Comparison of ENCODE assay signal across 9 mouse cellular contexts in the genomic region with DNA sequence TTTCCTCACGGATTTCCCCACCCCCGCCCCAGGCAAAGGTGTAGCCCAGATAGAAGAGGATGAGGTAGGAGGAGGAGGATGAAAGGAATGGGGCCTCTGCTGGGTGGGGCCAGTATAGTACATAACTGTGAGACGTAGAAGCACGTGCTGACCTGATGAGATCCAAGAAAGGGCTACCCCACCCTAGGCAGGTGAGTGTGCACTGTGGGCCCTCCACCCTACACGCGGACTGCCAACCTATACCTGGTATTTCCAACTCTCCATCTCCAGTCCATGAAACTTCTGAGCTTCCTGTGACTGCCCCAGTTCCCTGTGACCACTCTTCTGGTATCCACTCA. TPM values are rescaled to one million over a fixed set of nuclear protein-coding genes. Genes with fewer than 3 reads are reported as not detected.
DNase-seq lines count a peak whose midpoint lies in the region; ATAC-seq and TF ChIP-seq lines count a peak whose summit lies in the region.
"Had no signal": no experiment of that assay in that cellular context is flagged by ENCODE, and none has a peak within 500 bp of the region (broad histone marks: within the 10 kb centered on the region; RNA-seq: fewer than 3 reads in every experiment).

No protein-coding gene starts in this region.

- H3K9me3 ChIP-seq in forebrain, embryonic 13.5 days (replicated peaks), result no peaks in the 10 kb centered on the region
- no peaks in the 10 kb centered on the region for H3K9me3 ChIP-seq in liver, embryonic 13.5 days (replicated peaks)

- peak overlapping the region; percentile 92 for H3K4me2 ChIP-seq in forebrain, embryonic 13.5 days
- H3K4me2 ChIP-seq in liver, embryonic 13.5 days, result peak overlapping the region; percentile 84

- peaks cover 42% of the 10 kb centered on the region for H3K4me1 ChIP-seq in cerebellum, adult 2 months (ENCODE audit: control insufficient read depth, insufficient read depth, low read length)
- peaks cover 26% of the 10 kb centered on the region for H3K4me1 ChIP-seq in forebrain, embryonic 13.5 days
- peaks cover 32% of the 10 kb centered on the region for H3K4me1 ChIP-seq in liver, embryonic 13.5 days (replicated peaks)

- H3K36me3 ChIP-seq in forebrain, embryonic 13.5 days (ENCODE audit: poor library complexity, severe bottlenecking), result peaks cover 16% of the 10 kb centered on the region
- H3K36me3 ChIP-seq in liver, embryonic 13.5 days, result peaks cover 8% of the 10 kb centered on the region

- TF ChIP-seq CTCF in cerebellum, adult 2 months (IDR thresholded peaks at IDR 0.05; ENCODE audit: borderline replicate concordance, insufficient read depth, low read depth, low read length), result no peak

- no peak for TF ChIP-seq POLR2A in cerebellum, adult 2 months (IDR thresholded peaks at IDR 0.05; ENCODE audit: borderline replicate concordance, insufficient read depth, low read length)

- DNase-seq in cerebellum, adult 2 months, result no peak
- peak; percentile 36 for DNase-seq in CD4-positive helper T cell, adult 2 months (ENCODE audit: low read depth, low spot score)
- DNase-seq in liver, embryonic 13.5 days, result no peak
- DNase-seq in ovary, adult 18-20 months (ENCODE audit: low spot score), result no peak
- no peak for DNase-seq in left cerebral cortex, adult 18-20 months (ENCODE audit: low spot score in 2 of 2)

- no peaks in the 10 kb centered on the region for H3K27me3 ChIP-seq in cerebellum, adult 2 months (ENCODE audit: control insufficient read depth, insufficient read depth, low read length)
- H3K27me3 ChIP-seq in forebrain, embryonic 13.5 days, result peaks cover 17% of the 10 kb centered on the region; the same call in 1 of the 2 replicates
- H3K27me3 ChIP-seq in liver, embryonic 13.5 days, result peaks cover 37% of the 10 kb centered on the region

- 8% methylated on average over 6 of the region's 6 CpGs for WGBS in cerebellum, adult 2 months
- WGBS in forebrain, embryonic 13.5 days, result 20% methylated on average over 6 of the region's 6 CpGs
- 12% methylated on average over 6 of the region's 6 CpGs for WGBS in liver, embryonic 13.5 days (ENCODE audit: insufficient replicate concordance)

- peak overlapping the region; percentile 80 for H3K27ac ChIP-seq in cerebellum, adult 2 months (ENCODE audit: insufficient read depth, low read length)
- H3K27ac ChIP-seq in forebrain, embryonic 13.5 days, result 0 out of 2 replicates have a peak overlapping the region, but pooled peaks have one; percentile 27
- no peak overlapping the region for H3K27ac ChIP-seq in liver, embryonic 13.5 days

- H3K9ac ChIP-seq in forebrain, embryonic 13.5 days, result peak overlapping the region; percentile 89
- peak overlapping the region; percentile 65; the same call in 1 of the 2 replicates for H3K9ac ChIP-seq in liver, embryonic 13.5 days

- ATAC-seq in cerebellum, adult (ENCODE audit: insufficient number of reproducible peaks, low FRiP score, low TSS enrichment), result no peak
- peak; percentile 23; the same call in 1 of the 2 replicates for ATAC-seq in forebrain, embryonic 13.5 days
- peak; percentile 22 for ATAC-seq in liver, embryonic 13.5 days (ENCODE audit: low read depth)
- ATAC-seq in erythroid progenitor cell, adult 5-6 weeks (replicated peaks; ENCODE audit: low FRiP score, poor library complexity, severe bottlenecking), result no peak

- H3K4me3 ChIP-seq in cerebellum, adult 2 months (replicated peaks; ENCODE audit: insufficient read depth, low read depth, low read length), result peak overlapping the region; percentile 77
- H3K4me3 ChIP-seq in forebrain, embryonic 13.5 days, result peak overlapping the region; percentile 66
- H3K4me3 ChIP-seq in liver, embryonic 13.5 days (replicated peaks), result peak overlapping the region; percentile 57

RNA-seq across cellular contexts. Expression of gene Rnf208, which starts 0.6 kb away (rescaled TPM):
- polyA plus RNA-seq in cerebellum, adult 2 months (2012; rRNA removed), result 423 and 427 TPM in 2 replicates
- polyA plus RNA-seq in forebrain, embryonic 13.5 days (2015; fragmentation: Nextera tagmentation; extraction: Ambion mirVana), result 43.1 and 43.2 TPM in 2 replicates
- 0.60 and 0.74 TPM in 2 replicates for polyA plus RNA-seq in liver, embryonic 13.5 days (2015; fragmentation: Nextera tagmentation; extraction: Ambion mirVana)
- not detected in 2 replicates for total RNA-seq in erythroid progenitor cell, adult 5-6 weeks (2015; ENCODE audit: low replicate concordance)
- total RNA-seq in erythroid progenitor cell, adult 5-6 weeks (2017; ENCODE audit: low replicate concordance), result not detected in 2 replicates
- 100 to 1,000 TPM; 252 to 262 TPM for total RNA-seq in left cerebral cortex, adult 18-20 months (2021)

RNA-seq across cellular contexts. Expression of gene Cysrt1, which starts 0.8 kb away (rescaled TPM):
- 0.76 and 0.80 TPM in 2 replicates for polyA plus RNA-seq in cerebellum, adult 2 months (2012; rRNA removed)
- polyA plus RNA-seq in forebrain, embryonic 13.5 days (2015; fragmentation: Nextera tagmentation; extraction: Ambion mirVana), result 0.29 TPM in 1 of 2 replicates, not detected in the other
- not detected in 2 replicates for polyA plus RNA-seq in liver, embryonic 13.5 days (2015; fragmentation: Nextera tagmentation; extraction: Ambion mirVana)
- total RNA-seq in erythroid progenitor cell, adult 5-6 weeks (2015; ENCODE audit: low replicate concordance), result not detected in 2 replicates
- total RNA-seq in erythroid progenitor cell, adult 5-6 weeks (2017; ENCODE audit: low replicate concordance), result not detected in 2 replicates
- total RNA-seq in left cerebral cortex, adult 18-20 months (2021), result not detected
- total RNA-seq: left cerebral cortex, postnatal 4 days had no signal

RNA-seq across cellular contexts. Expression of gene Rnf224, which starts 4.8 kb away (rescaled TPM):
- not detected in 2 replicates for polyA plus RNA-seq in cerebellum, adult 2 months (2012; rRNA removed)
- polyA plus RNA-seq in forebrain, embryonic 13.5 days (2015; fragmentation: Nextera tagmentation; extraction: Ambion mirVana), result not detected in 2 replicates
- polyA plus RNA-seq in liver, embryonic 13.5 days (2015; fragmentation: Nextera tagmentation; extraction: Ambion mirVana), result not detected in 2 replicates
- total RNA-seq in erythroid progenitor cell, adult 5-6 weeks (2015; ENCODE audit: low replicate concordance), result not detected in 2 replicates
- not detected in 2 replicates for total RNA-seq in erythroid progenitor cell, adult 5-6 weeks (2017; ENCODE audit: low replicate concordance)
- total RNA-seq in left cerebral cortex, adult 18-20 months (2021), result not detected
- total RNA-seq: left cerebral cortex, postnatal 4 days had no signal

RNA-seq across cellular contexts. Expression of gene AL732309.1, which starts 5.3 kb away (rescaled TPM):
- 12.5 and 14.1 TPM in 2 replicates for polyA plus RNA-seq in cerebellum, adult 2 months (2012; rRNA removed)
- polyA plus RNA-seq in forebrain, embryonic 13.5 days (2015; fragmentation: Nextera tagmentation; extraction: Ambion mirVana), result 4.4 and 7.1 TPM in 2 replicates
- polyA plus RNA-seq in liver, embryonic 13.5 days (2015; fragmentation: Nextera tagmentation; extraction: Ambion mirVana), result 2.1 and 2.7 TPM in 2 replicates
- total RNA-seq in erythroid progenitor cell, adult 5-6 weeks (2015; ENCODE audit: low replicate concordance), result 4.0 and 4.6 TPM in 2 replicates
- total RNA-seq in erythroid progenitor cell, adult 5-6 weeks (2017; ENCODE audit: low replicate concordance), result not detected in 2 replicates
- total RNA-seq in left cerebral cortex, adult 18-20 months (2021), result 1 to 10 TPM; 1.4 to 4.1 TPM

RNA-seq across cellular contexts. Expression of gene Slc34a3, which starts 7.2 kb away (rescaled TPM):
- 0.73 and 0.92 TPM in 2 replicates for polyA plus RNA-seq in cerebellum, adult 2 months (2012; rRNA removed)
- polyA plus RNA-seq in forebrain, embryonic 13.5 days (2015; fragmentation: Nextera tagmentation; extraction: Ambion mirVana), result not detected in 2 replicates
- not detected in 2 replicates for polyA plus RNA-seq in liver, embryonic 13.5 days (2015; fragmentation: Nextera tagmentation; extraction: Ambion mirVana)
- not detected in 2 replicates for total RNA-seq in erythroid progenitor cell, adult 5-6 weeks (2015; ENCODE audit: low replicate concordance)
- total RNA-seq in erythroid progenitor cell, adult 5-6 weeks (2017; ENCODE audit: low replicate concordance), result not detected in 2 replicates
- not detected for total RNA-seq in left cerebral cortex, adult 18-20 months (2021)
- total RNA-seq: left cerebral cortex, postnatal 4 days had no signal

Comparison
In these comparisons a context has a peak if more than half of its experiments do, and no peak if none do; other contexts are left out.
1. ATAC-seq: peak in forebrain, embryonic 13.5 days (single experiment) and liver, embryonic 13.5 days (single experiment); none in cerebellum, adult (single experiment) and erythroid progenitor cell, adult 5-6 weeks (single experiment).
2. RNA of gene Rnf208, which starts 0.6 kb away (polyA plus RNA-seq): 423 to 427 TPM in cerebellum, adult 2 months and 43.1 to 43.2 TPM in forebrain, embryonic 13.5 days; 0.60 to 0.74 TPM in liver, embryonic 13.5 days; every median in the first group is over 10 times any median in the second.
3. Peak in every context shown above with its lines, with median percentiles within 50 percentile points of each other: H3K4me3 ChIP-seq.